Mouse (Mus musculus) liver (tissue): Measurements from ENCODE around the gene Ncoa4.

Experiments
- DNase-seq: peaks from one replicate; pipeline ENCODE4 v3.0.0-alpha.2; 2020; ENCODE audit warnings: mixed read lengths

Gene Ncoa4

GRCm38 (mm10) chr14:32201791-32202451, 42.3 kb downstream of the Ncoa4 start, which contains the start of the genes Timm23 and Parg:
Timm23 (minus strand) TSS chr14:32201898.
Parg (plus strand) TSS chr14:32201949.
- peak; percentile 89 for DNase-seq

- DNase-seq: no peak
Observed at GRCm38 (mm10) chr14:32226601-32227000, 66.9 kb downstream of the Ncoa4 start.

- DNase-seq: peak; percentile 59
Observed at GRCm38 (mm10) chr14:32228996-32229395, 69.3 kb downstream of the Ncoa4 start.
